Mouse (Mus musculus): ENCODE measurements around the gene Cdk2. TPM values are rescaled to one million over a fixed set of nuclear protein-coding genes. Genes with fewer than 3 reads are reported as not detected.
"Not testable (repeated sequence)": the region's sequence is repeated elsewhere in the genome, so short reads cannot be mapped to it uniquely, and the experiment has no call there.

The Cdk2 gene
- 72.5 and 89.6 TPM in 2 replicates for total RNA-seq (2017)

DNA sequence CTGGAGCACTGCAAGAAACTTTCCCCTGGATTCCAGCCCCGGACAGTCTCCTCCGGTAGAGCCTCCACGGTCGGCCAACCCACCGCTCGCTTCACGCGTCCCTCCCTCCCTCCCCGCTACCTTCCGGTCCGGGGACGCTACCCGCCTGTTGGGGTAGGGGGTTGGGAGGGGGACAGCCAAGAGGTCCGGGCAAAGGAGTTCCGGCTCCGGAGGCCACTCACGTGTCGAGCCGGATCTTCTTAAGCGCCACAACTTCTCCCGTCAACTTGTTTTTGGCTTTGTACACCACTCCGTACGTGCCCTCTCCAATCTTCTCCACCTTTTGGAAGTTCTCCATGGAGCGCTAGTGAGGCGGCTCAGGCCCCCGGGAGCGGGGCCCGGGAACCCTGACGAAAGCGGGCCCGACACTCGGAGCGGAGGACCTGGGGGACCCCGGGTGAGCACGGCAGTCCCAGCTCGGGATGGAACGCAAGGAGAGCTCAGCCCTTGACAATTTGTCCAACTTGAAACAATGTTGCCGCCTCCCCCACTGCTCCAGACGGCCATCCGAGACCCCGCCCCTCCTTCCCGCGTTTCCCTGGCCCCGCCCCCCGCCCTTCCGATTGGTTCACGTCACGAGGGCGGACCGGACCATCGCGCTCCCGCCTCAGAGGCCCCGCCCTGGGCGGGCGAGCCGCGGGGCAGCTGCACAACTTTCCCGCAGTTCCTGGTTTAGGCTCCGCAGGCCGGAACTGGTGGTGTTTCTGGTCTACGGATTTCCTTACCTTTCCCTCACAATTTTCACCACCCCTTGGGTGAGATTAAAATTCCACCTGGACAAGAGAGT lies at the start of gene Cdk2:
TSS of gene Cdk2 (minus strand) at position 541 of the 826 bp plus-strand sequence.
- peak; percentile 85 to 86 for ATAC-seq (replicated peaks in 1 of 2; ENCODE audit: insufficient read depth in 1 of 2, low FRiP score in 2 of 2, low TSS enrichment in 1 of 2, low read depth in 1 of 2, poor library complexity in 2 of 2, severe bottlenecking in 2 of 2)

DNA sequence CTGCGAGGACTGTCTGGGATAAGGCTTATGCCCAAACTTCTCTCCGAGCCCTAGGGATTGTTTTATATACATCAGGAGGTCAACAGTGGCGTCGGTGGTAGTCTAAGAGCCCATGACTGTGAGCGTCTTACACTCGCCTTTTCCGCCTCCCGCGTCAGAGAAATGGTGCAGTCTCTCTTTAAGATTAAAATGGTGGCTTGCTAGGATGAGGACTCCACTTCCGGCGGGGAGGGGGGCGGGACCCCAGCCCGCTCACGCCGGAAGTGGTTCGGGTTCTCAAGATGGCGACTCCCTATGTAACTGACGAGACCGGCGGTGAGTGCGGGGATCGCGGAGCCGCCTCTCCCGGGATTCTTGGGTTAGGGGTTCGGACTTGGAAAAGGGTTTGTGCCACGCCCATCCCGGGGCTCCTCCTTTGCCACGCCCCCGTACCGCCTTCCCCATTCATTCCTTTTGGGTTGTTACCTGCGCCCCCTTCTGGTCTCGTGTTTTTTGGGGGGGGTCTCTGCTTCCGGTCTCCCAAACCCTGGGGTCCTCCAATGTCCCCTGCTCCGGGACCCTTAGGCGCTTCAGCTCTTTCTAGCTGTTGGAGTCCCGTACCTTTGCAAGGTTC lies 43.5 kb upstream of the Cdk2 start:
- ATAC-seq (replicated peaks in 1 of 2; ENCODE audit: insufficient read depth in 1 of 2, low FRiP score in 2 of 2, low TSS enrichment in 1 of 2, low read depth in 1 of 2, poor library complexity in 2 of 2, severe bottlenecking in 2 of 2) = peak; percentile 72

DNA sequence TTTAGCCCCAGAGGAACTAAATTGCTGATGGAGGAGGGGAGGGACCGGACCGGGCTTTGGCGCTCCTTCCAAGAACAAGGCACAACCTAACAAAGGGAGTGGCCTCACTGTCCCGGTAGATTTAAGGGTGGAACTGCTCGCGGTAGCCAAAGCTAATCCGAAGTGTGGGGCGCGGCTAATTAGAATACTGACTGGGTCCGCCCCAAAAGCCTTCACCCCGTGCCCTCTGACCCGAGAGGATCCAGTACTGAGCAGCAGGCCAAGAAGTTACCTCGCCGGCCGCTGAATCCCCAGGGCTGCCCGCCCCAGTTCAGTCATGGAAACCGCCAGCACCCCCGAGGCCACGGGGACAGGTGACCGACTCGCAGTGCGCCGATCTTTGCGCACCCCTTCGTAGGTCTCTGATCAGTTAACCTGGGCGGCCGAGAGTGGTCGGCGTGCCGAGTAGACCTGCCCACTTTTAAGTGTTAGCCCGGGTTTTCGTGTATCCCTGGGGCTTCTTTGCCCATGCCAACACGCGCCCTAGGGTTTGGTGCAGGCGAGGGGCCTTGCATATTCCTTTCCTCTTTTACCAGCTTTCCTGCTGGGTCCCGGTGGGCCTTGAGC lies 42.9 kb upstream of the Cdk2 start, which contains the start of gene Pym1:
TSS of gene Pym1 (plus strand) at position 244 of the 606 bp plus-strand sequence.
- peak; percentile 51 to 60 for ATAC-seq (replicated peaks in 1 of 2; ENCODE audit: insufficient read depth in 1 of 2, low FRiP score in 2 of 2, low TSS enrichment in 1 of 2, low read depth in 1 of 2, poor library complexity in 2 of 2, severe bottlenecking in 2 of 2)

DNA sequence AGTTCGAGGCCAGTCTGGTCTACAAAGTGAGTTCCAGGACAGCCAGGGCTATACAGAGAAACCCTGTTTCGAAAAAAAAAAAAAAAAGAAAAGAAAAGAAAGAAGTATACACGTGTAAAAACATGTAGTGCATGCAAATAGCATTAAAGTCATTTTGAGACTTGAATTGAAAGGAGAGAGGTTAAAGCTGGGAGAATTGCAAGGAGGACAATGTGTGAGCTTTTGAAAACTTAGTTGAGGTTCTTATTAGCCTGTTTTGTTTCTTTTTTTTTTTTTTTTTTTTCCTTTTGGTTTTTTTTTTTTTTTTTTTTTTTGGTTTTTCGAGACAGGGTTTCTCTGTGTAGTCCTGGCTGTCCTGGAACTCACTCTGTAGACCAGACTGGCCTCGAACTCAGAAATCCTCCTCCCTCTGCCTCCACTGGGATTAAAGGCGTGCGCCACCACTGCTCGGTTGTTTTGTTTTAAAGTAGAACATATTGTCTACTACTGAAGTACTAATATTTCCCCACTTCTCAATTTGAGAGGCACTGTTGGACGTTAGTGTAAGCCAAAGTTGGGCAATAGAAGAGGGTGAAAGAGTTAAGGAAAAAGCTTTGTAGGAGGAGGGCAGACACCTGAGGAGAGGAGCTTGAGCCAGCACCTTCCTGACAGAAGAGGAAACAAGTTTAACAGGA lies 42.3 kb upstream of the Cdk2 start:
- peak in 1 of 2 experiments; percentile 2; a peak in 1 of 4 replicates for ATAC-seq (replicated peaks in 1 of 2; ENCODE audit: insufficient read depth in 1 of 2, low FRiP score in 2 of 2, low TSS enrichment in 1 of 2, low read depth in 1 of 2, poor library complexity in 2 of 2, severe bottlenecking in 2 of 2)

DNA sequence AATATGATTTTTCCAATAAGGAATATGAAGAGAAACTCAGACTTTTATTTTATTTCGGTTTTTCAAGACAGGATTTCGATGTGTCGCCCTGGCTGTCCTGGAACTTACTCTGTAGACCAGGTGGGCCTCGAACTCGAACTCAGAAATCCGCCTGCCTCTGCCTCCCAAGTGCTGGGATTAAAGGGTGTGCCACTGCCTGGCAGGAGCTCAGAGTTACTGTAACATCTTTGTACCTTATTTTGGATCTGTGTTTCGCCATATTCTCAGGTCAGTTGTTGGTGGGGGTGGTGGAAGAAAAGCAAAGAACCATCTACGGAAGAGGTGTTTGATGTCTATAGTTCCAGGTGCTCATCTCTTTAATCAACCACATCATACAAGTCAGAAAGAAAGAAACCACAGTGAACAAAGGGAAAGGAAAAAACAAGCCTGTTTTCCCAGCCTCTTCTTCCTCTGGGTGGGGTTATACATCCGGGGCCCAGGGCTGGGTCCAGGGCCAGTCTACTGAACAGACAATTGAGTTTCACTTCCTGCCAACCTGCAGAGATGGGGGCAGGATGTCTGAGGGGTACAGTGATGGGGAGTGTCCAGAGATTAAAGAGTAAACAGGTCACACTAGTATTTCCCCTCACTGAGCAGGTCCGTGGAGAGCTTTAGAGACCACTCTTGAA lies 41.2 kb upstream of the Cdk2 start:
- ATAC-seq (replicated peaks in 1 of 2; ENCODE audit: insufficient read depth in 1 of 2, low FRiP score in 2 of 2, low TSS enrichment in 1 of 2, low read depth in 1 of 2, poor library complexity in 2 of 2, severe bottlenecking in 2 of 2) = no peak

DNA sequence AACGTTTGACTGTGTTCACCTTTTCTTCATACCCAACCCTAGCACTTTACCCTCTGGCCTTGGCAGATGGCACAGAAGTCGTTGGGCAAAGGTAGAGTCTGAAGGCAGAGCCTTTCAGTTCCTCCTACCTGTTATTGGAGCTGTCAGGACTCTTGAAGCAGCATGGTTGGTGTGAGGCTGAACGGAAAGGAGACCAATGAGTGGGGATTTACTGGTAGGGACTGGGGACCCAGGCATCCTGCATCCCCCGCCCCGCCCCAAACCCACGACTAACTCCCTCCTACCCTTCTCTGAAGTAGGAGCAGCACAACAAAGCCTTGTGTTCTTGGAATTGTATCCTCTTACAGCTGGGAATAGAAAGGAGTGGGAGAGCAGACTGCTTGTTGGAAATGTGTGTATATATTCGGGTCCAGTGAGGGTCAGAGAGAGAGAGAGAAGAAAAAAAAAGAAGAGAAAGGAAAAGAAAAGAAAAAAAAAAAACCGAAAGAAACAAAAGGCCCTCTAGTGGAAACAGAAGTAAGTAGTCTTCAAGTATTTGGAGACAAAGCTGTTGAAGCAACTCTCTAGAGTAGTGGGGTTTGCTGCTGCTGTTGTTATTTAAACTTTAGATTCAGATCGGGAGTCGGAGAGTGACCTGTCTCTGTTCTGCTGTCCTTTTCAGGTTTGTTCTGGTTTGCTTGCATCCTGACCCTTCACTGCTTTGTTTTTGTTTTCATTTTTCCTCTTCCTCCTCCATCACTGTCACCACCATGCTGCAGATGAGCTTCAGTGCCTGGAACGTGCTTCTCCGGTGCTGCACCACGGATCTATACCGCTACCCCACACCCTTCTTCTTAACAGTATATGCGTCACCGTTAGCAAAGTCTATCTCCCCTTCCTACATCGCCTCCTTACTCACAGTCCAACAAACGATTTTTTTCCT lies 40.1 kb upstream of the Cdk2 start, which contains the start of gene Dgka:
TSS of gene Dgka (minus strand) at position 176 of the 922 bp plus-strand sequence.
- peak in 1 of 2 experiments; percentile 9; a peak in 1 of 4 replicates for ATAC-seq (replicated peaks in 1 of 2; ENCODE audit: insufficient read depth in 1 of 2, low FRiP score in 2 of 2, low TSS enrichment in 1 of 2, low read depth in 1 of 2, poor library complexity in 2 of 2, severe bottlenecking in 2 of 2)

DNA sequence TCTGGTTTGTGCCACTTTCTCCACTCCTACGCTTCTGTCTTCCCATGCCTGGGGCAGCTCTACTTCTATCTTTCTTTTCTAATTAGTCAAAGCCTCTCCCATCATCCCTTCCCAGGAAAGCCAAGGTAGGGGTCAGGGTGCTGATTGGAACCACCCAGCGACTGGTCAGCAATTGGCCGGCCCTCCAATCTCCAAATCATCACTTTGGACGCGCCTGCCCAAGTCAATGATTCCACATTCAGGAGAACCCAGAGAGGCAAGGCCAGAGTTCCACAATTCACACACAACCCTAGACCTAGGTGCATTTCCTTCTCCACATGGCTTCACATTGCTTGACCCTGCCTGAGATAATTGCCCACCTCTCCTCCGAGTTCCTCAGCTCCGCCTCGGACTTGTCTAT lies 39.4 kb upstream of the Cdk2 start:
- ATAC-seq (replicated peaks in 1 of 2; ENCODE audit: insufficient read depth in 1 of 2, low FRiP score in 2 of 2, low TSS enrichment in 1 of 2, low read depth in 1 of 2, poor library complexity in 2 of 2, severe bottlenecking in 2 of 2) = no peak

DNA sequence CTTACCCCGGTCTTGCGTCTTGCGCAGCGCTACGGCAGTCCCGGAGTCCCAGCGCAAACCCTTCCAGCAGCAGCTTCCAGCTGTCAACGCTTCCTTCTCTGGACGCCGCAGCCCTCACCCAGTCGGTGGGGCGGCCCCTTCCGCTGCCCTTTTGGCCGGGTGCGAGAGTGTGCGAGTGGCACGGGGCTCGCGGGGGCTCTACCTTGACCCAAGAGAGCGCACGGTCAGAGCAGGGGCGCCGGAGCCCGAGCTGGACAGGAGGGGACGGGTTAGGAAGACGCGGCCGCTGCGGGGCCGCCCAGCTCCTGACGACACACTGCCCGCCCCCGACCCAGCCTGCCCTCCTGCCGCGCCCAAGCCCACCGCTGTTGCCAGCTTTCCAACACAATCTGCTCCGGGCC lies 39.0 kb upstream of the Cdk2 start:
- ATAC-seq (replicated peaks in 1 of 2; ENCODE audit: insufficient read depth in 1 of 2, low FRiP score in 2 of 2, low TSS enrichment in 1 of 2, low read depth in 1 of 2, poor library complexity in 2 of 2, severe bottlenecking in 2 of 2) = peak in 1 of 2 experiments; percentile 27; a peak in 3 of 4 replicates

DNA sequence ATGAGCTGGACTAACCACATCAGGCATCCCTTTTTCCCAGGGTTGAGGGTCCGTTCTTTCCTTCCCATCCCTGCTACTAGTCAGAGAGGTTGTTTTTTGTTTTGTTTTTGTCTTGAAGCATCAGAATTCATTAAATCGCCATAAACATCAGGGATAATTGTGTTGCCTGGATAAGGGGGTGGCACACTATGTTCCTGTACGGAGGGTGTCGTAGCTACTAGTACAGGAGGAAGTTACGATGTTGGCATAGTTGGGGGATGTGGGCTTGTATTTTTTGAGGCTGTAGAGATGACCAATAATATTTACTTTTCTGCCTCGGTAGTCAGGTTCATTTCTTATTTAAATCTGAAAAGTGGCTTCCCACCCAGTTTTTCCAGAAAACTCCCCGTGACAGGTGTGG lies 38.4 kb upstream of the Cdk2 start:
- peak; percentile 34 to 35; a peak in 2 of 4 replicates for ATAC-seq (replicated peaks in 1 of 2; ENCODE audit: insufficient read depth in 1 of 2, low FRiP score in 2 of 2, low TSS enrichment in 1 of 2, low read depth in 1 of 2, poor library complexity in 2 of 2, severe bottlenecking in 2 of 2)

DNA sequence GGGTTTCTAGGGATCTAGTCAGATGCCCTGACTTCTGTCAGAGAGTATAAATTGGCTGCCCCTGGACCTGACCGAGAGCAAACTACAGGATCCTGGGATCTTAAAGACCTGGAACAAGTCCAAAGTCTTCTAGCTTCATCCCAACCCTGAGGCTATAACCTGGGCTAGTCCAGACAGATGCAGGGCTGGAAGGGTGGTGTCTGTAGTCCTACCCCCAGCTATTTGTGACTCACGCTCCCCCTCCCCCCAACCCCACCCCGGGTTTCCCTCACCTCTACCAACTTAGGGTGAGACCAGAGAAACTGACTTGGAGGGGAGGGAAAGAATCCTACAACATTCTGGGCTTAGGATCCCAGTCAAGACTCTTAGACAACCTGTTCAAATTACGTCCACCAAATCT lies 37.8 kb upstream of the Cdk2 start:
- ATAC-seq (replicated peaks in 1 of 2; ENCODE audit: insufficient read depth in 1 of 2, low FRiP score in 2 of 2, low TSS enrichment in 1 of 2, low read depth in 1 of 2, poor library complexity in 2 of 2, severe bottlenecking in 2 of 2) = no peak

DNA sequence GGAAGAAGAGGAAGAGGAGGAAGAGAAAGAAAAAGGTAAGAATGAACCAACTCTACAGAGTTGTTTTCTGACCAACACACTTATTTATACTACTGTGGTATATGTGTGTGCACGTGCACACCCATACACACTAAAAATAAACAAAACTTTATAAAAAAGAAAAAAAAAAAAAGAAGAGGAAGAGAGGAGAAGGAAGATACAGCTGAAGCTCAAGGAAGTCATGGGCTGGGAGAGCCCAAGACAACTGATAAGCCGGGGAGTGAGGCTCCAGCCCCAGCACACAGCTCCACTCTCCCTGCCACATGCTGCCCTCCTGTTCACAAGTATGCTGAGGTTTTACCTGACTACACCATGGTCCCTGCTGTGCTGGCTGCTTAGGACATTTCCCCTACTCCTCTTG lies 35.5 kb upstream of the Cdk2 start:
- no peak for ATAC-seq (replicated peaks in 1 of 2; ENCODE audit: insufficient read depth in 1 of 2, low FRiP score in 2 of 2, low TSS enrichment in 1 of 2, low read depth in 1 of 2, poor library complexity in 2 of 2, severe bottlenecking in 2 of 2)

DNA sequence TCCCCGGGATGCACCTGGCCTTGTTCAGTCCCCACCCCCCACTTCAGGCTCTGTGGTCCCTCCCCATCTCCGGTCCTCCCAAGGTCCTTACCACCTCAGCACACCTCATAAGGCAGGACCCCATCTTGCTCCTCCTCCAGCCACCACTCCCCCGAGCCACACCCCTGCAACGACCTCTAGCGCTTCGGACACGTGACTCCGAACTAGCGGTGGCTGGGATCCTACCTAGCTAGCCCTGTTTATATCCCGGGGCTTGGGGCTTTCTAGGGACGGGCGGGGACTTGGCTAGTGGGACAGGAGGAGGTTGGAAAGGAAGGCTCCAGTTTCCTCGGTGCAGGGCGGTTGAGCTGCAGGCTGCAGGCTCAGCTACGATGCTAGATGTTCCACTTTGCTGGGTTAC lies 32.6 kb upstream of the Cdk2 start:
- ATAC-seq (replicated peaks in 1 of 2; ENCODE audit: insufficient read depth in 1 of 2, low FRiP score in 2 of 2, low TSS enrichment in 1 of 2, low read depth in 1 of 2, poor library complexity in 2 of 2, severe bottlenecking in 2 of 2) = no peak

DNA sequence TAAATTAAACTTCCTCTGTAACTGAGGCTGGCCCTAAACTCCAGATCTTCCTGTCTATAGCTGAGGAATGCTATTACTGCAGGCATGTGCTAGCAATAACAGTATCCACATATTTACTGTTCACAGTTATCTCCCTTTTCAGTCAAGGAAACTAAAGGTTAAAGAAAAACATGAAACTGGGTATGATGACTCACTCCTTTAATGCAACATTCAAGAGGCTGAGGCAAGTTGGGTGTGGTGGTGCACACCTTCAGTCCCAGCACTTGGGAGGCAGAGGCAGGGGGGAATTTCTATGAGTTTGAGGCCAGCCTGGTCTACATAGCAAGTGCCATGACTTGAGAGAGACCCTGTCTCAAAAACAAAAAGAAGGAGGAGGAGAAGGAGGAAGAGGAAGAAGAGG lies 27.2 kb upstream of the Cdk2 start:
- ATAC-seq (replicated peaks in 1 of 2; ENCODE audit: insufficient read depth in 1 of 2, low FRiP score in 2 of 2, low TSS enrichment in 1 of 2, low read depth in 1 of 2, poor library complexity in 2 of 2, severe bottlenecking in 2 of 2) = no peak

DNA sequence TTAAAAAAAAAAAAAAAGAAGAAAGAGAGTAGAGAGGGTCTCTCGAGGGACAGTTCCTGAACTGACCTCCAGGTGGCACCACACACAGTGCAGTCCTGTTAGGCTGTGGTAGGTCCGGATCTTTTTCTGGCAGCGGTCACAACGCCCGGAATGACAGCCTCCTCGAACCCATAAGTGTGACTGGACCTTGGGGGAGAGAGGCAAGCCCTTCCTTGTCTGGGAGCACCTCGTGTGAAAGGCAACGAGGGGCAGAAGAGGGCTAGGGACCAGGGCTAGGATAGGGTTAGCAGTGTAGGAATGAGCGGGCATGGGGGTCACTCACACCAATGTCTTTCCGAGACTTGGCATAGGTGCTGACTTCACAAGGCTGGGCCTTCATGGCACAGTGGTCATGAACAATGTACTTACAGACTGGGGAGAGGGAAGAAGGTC lies 26.2 kb upstream of the Cdk2 start:
- peak; percentile 88 for ATAC-seq (replicated peaks in 1 of 2; ENCODE audit: insufficient read depth in 1 of 2, low FRiP score in 2 of 2, low TSS enrichment in 1 of 2, low read depth in 1 of 2, poor library complexity in 2 of 2, severe bottlenecking in 2 of 2)

DNA sequence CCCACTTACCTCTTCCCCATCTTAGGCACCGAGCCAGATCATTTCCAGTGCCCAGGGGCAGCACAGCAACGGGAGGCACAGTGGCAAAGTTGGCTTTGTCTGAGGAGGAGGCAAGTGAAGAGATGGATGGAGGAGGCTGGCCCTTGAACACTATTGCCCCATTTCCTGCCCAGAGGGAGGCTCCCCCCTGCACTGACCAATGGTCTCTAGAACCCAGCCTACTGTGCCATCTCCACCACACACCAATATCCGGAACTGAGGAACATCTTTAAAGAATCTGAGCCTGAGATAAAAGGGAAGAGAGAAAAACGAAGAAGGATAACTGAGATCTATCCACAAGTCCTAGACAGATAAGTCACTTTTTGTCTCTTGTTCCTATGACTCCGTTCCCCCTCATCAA lies 23.2 kb upstream of the Cdk2 start:
- ATAC-seq (replicated peaks in 1 of 2; ENCODE audit: insufficient read depth in 1 of 2, low FRiP score in 2 of 2, low TSS enrichment in 1 of 2, low read depth in 1 of 2, poor library complexity in 2 of 2, severe bottlenecking in 2 of 2) = no peak

DNA sequence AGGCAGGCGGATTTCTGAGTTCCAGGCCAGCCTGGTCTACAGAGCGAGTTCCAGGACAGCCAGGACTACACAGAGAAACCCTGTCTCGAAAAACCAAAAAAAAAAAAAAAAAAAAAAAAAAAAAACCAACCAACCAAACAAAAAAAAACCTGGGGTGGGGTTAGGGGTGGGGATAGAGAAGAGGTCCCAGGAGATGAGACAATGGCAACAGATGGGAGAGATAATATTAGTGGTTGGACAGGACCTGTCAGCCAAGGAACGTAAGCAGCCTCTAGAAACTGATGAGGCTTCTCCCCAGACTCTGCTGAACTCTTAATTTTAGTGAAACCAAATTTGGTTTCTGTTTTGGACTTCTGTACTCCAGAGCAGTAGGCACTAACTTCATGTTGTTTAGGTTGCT lies 20.6 kb upstream of the Cdk2 start:
- not testable (repeated sequence) for ATAC-seq (replicated peaks in 1 of 2; ENCODE audit: insufficient read depth in 1 of 2, low FRiP score in 2 of 2, low TSS enrichment in 1 of 2, low read depth in 1 of 2, poor library complexity in 2 of 2, severe bottlenecking in 2 of 2)

All from hematopoietic stem cell, adult 5-6 weeks (primary cell).